Mouse (Mus musculus): Measurements from ENCODE around the gene Ccdc155. TPM values are rescaled to one million over a fixed set of nuclear protein-coding genes. Genes with fewer than 3 reads are reported as not detected.

Ccdc155 gene
- total and polyA plus RNA-seq, 3 experiments = not detected

- ATAC-seq (ENCODE audit: extremely low read depth, insufficient number of reproducible peaks, low FRiP score, poor library complexity, severe bottlenecking) = no peak
- DNase-seq (ENCODE audit: low spot score) = no peak
- TF ChIP-seq GATA1 (IDR thresholded peaks at IDR 0.05; ENCODE audit: borderline replicate concordance, low read length) (no peak), TAL1 (conservative IDR thresholded peaks at IDR 0.05; ENCODE audit: low read depth, low read length) (no peak), CTCF (IDR thresholded peaks at IDR 0.05; ENCODE audit: low read depth, low read length) (no peak), GATA2 (IDR thresholded peaks at IDR 0.05; ENCODE audit: borderline replicate concordance, low read depth, low read length) (no peak), POLR2AphosphoS5 (IDR thresholded peaks at IDR 0.05; ENCODE audit: insufficient replicate concordance, low read depth, low read length) (no peak)
- Histone ChIP-seq H3K9me3 (replicated peaks) (no peaks in the 10 kb centered on the region), H3K4me3 (ENCODE audit: low read depth, low read length) (no peak overlapping the region), H3K4me1 (ENCODE audit: insufficient read depth, low read depth, low read length) (peaks cover 31% of the 10 kb centered on the region), H3K36me3 (replicated peaks) (peaks cover 72% of the 10 kb centered on the region), H3K27me3 (ENCODE audit: insufficient read depth, low read length) (no peaks in the 10 kb centered on the region)
These were observed 54.4 kb downstream of the Ccdc155 start for GRCm38 (mm10) chr7:45150321-45150720.

- no peak for ATAC-seq (ENCODE audit: extremely low read depth, insufficient number of reproducible peaks, low FRiP score, poor library complexity, severe bottlenecking)
- H3K27me3 ChIP-seq (ENCODE audit: insufficient read depth, low read length) = no peaks in the 10 kb centered on the region
These were observed 55.1 kb downstream of the Ccdc155 start for GRCm38 (mm10) chr7:45149545-45149944.

GRCm38 (mm10) chr7:45148534-45149098 lies 56.1 kb downstream of the Ccdc155 start:
- no peak for TF ChIP-seq TAL1 (conservative IDR thresholded peaks at IDR 0.05; ENCODE audit: low read depth, low read length)
- no peak for TF ChIP-seq GATA1 (IDR thresholded peaks at IDR 0.05; ENCODE audit: borderline replicate concordance, low read length)
- no peak for TF ChIP-seq CTCF (IDR thresholded peaks at IDR 0.05; ENCODE audit: low read depth, low read length)
- no peak for TF ChIP-seq POLR2AphosphoS5 (IDR thresholded peaks at IDR 0.05; ENCODE audit: insufficient replicate concordance, low read depth, low read length)
- TF ChIP-seq GATA2 (IDR thresholded peaks at IDR 0.05; ENCODE audit: borderline replicate concordance, low read depth, low read length) = no peak
- peaks cover 89% of the 10 kb centered on the region for H3K36me3 ChIP-seq (replicated peaks)

More at GRCm38 (mm10) chr7:45149545-45149944, 55.1 kb downstream of the Ccdc155 start:
- H3K4me3 ChIP-seq (ENCODE audit: low read depth, low read length) = no peak overlapping the region
- H3K9me3 ChIP-seq (replicated peaks) = no peaks in the 10 kb centered on the region
- TF ChIP-seq POLR2AphosphoS5 (IDR thresholded peaks at IDR 0.05; ENCODE audit: insufficient replicate concordance, low read depth, low read length) = no peak
- TF ChIP-seq GATA2 (IDR thresholded peaks at IDR 0.05; ENCODE audit: borderline replicate concordance, low read depth, low read length) = no peak
- TF ChIP-seq GATA1 (IDR thresholded peaks at IDR 0.05; ENCODE audit: borderline replicate concordance, low read length) = no peak
- no peak for DNase-seq (ENCODE audit: low spot score)
- H3K4me1 ChIP-seq (ENCODE audit: insufficient read depth, low read depth, low read length) = peaks cover 24% of the 10 kb centered on the region
- H3K36me3 ChIP-seq (replicated peaks) = peaks cover 79% of the 10 kb centered on the region

GRCm38 (mm10) chr7:45147899-45148298 lies 56.8 kb downstream of the Ccdc155 start:
- H3K4me1 ChIP-seq (ENCODE audit: insufficient read depth, low read depth, low read length) = peaks cover 27% of the 10 kb centered on the region
- no peaks in the 10 kb centered on the region for H3K27me3 ChIP-seq (ENCODE audit: insufficient read depth, low read length)
- DNase-seq (ENCODE audit: low spot score) (no peak), ATAC-seq (ENCODE audit: extremely low read depth, insufficient number of reproducible peaks, low FRiP score, poor library complexity, severe bottlenecking) (no peak)
- no peak for TF ChIP-seq GATA1 (IDR thresholded peaks at IDR 0.05; ENCODE audit: borderline replicate concordance, low read length)
- TF ChIP-seq GATA2 (IDR thresholded peaks at IDR 0.05; ENCODE audit: borderline replicate concordance, low read depth, low read length) = no peak
- no peak for TF ChIP-seq POLR2AphosphoS5 (IDR thresholded peaks at IDR 0.05; ENCODE audit: insufficient replicate concordance, low read depth, low read length)
- TF ChIP-seq CTCF (IDR thresholded peaks at IDR 0.05; ENCODE audit: low read depth, low read length) = no peak
- TF ChIP-seq TAL1 (conservative IDR thresholded peaks at IDR 0.05; ENCODE audit: low read depth, low read length) = no peak
- H3K9me3 ChIP-seq (replicated peaks) = no peaks in the 10 kb centered on the region
- no peak overlapping the region for H3K4me3 ChIP-seq (ENCODE audit: low read depth, low read length)
- H3K36me3 ChIP-seq (replicated peaks) = peaks cover 96% of the 10 kb centered on the region

More at GRCm38 (mm10) chr7:45148534-45149098, 56.1 kb downstream of the Ccdc155 start:
- Histone ChIP-seq H3K4me3 (ENCODE audit: low read depth, low read length) (no peak overlapping the region), H3K4me1 (ENCODE audit: insufficient read depth, low read depth, low read length) (peaks cover 27% of the 10 kb centered on the region), H3K27me3 (ENCODE audit: insufficient read depth, low read length) (no peaks in the 10 kb centered on the region), H3K9me3 (replicated peaks) (no peaks in the 10 kb centered on the region)
- ATAC-seq (ENCODE audit: extremely low read depth, insufficient number of reproducible peaks, low FRiP score, poor library complexity, severe bottlenecking) (no peak), DNase-seq (ENCODE audit: low spot score) (no peak)

GRCm38 (mm10) chr7:45147267-45147666 lies 57.4 kb downstream of the Ccdc155 start:
- TF ChIP-seq TAL1 (conservative IDR thresholded peaks at IDR 0.05; ENCODE audit: low read depth, low read length) = no peak
- TF ChIP-seq GATA2 (IDR thresholded peaks at IDR 0.05; ENCODE audit: borderline replicate concordance, low read depth, low read length) = no peak
- no peak for TF ChIP-seq POLR2AphosphoS5 (IDR thresholded peaks at IDR 0.05; ENCODE audit: insufficient replicate concordance, low read depth, low read length)
- no peak for TF ChIP-seq CTCF (IDR thresholded peaks at IDR 0.05; ENCODE audit: low read depth, low read length)
- no peak for TF ChIP-seq GATA1 (IDR thresholded peaks at IDR 0.05; ENCODE audit: borderline replicate concordance, low read length)
- H3K36me3 ChIP-seq (replicated peaks) = peaks cover 100% of the 10 kb centered on the region
- no peak overlapping the region for H3K4me3 ChIP-seq (ENCODE audit: low read depth, low read length)
- H3K4me1 ChIP-seq (ENCODE audit: insufficient read depth, low read depth, low read length) = peaks cover 31% of the 10 kb centered on the region
- no peaks in the 10 kb centered on the region for H3K9me3 ChIP-seq (replicated peaks)
- H3K27me3 ChIP-seq (ENCODE audit: insufficient read depth, low read length) = no peaks in the 10 kb centered on the region
- ATAC-seq (ENCODE audit: extremely low read depth, insufficient number of reproducible peaks, low FRiP score, poor library complexity, severe bottlenecking) (no peak), DNase-seq (ENCODE audit: low spot score) (no peak)

- no peak for TF ChIP-seq TAL1 (conservative IDR thresholded peaks at IDR 0.05; ENCODE audit: low read depth, low read length)
These were observed 59.2 kb downstream of the Ccdc155 start for GRCm38 (mm10) chr7:45145460-45145859.

More at GRCm38 (mm10) chr7:45145460-45145859, 59.2 kb downstream of the Ccdc155 start:
- no peak for ATAC-seq (ENCODE audit: extremely low read depth, insufficient number of reproducible peaks, low FRiP score, poor library complexity, severe bottlenecking)
- peaks cover 98% of the 10 kb centered on the region for H3K36me3 ChIP-seq (replicated peaks)
- peaks cover 28% of the 10 kb centered on the region for H3K4me1 ChIP-seq (ENCODE audit: insufficient read depth, low read depth, low read length)
- no peak for DNase-seq (ENCODE audit: low spot score)
- H3K27me3 ChIP-seq (ENCODE audit: insufficient read depth, low read length) = no peaks in the 10 kb centered on the region
- no peaks in the 10 kb centered on the region for H3K9me3 ChIP-seq (replicated peaks)
- H3K4me3 ChIP-seq (ENCODE audit: low read depth, low read length) = no peak overlapping the region
